Mouse (Mus musculus) left cerebral cortex, adult 2 months (tissue): ENCODE data around the gene Fgfr2. TPM values are rescaled to one million over a fixed set of nuclear protein-coding genes. Genes with fewer than 3 reads are reported as not detected.

ENCODE experiments used
- DNase-seq, 2 experiments: peaks; one replicate each; pipeline ENCODE4 v3.0.0; 2021 to 2022; ENCODE audit warnings: low spot score in 2 of 2, mixed read lengths in 1 of 2; ENCODE audit errors: extremely low spot score in 1 of 2
- H3K27ac ChIP-seq: fragments of 200-600 bp; 2 replicates; pipeline ENCODE4 v1.8.1; 2022
- H3K4me3 ChIP-seq: fragments of 200-600 bp; 2 replicates; pipeline ENCODE4 v1.8.1; 2022
- CTCF ChIP-seq: fragments of 200-600 bp; IDR thresholded peaks from 2 replicates; pipeline ENCODE4 v1.8.1; 2022; ENCODE audit warnings: antibody characterized with exemption, mild to moderate bottlenecking, moderate library complexity
- intact Hi-C: fragments of 180-260 bp; cut with DNase I; formaldehyde crosslinking; loops from one replicate; pipeline ENCODE4 v1.15.1; 2025
- total RNA-seq, 2 experiments: library from RNA; stranded (reverse); gene quantifications; 2 replicates each; pipeline ENCODE4 v1.2.3; 2021

Gene Fgfr2
- total RNA-seq, 2 experiments from 2014 or later, result 47.3 to 47.4 TPM

DNA sequence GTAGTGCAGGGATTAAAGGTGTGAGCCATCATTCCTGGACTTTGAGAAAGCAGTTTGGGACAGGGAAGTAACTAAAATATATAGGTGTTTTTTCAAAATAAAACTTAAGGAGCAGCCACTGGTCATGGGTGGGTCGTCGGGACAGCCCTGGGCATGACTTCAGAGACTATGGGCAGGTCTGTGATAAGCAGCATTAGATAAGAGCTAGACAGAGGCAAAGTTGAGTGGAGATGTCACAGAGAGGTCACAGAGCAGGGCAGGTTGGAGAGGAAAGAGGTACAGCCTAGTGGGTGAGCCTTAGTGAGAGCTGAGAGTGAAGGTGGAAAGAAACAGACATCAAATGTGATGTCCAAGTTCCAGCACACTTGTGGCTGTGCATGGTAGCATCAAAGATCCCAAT, 2086.1 kb downstream of the Fgfr2 start:
- H3K27ac ChIP-seq, result no peak overlapping the region
- intact Hi-C loops, result no loop called here
- no peak for DNase-seq
- no peak overlapping the region for H3K4me3 ChIP-seq
- no peak for TF ChIP-seq CTCF

DNA sequence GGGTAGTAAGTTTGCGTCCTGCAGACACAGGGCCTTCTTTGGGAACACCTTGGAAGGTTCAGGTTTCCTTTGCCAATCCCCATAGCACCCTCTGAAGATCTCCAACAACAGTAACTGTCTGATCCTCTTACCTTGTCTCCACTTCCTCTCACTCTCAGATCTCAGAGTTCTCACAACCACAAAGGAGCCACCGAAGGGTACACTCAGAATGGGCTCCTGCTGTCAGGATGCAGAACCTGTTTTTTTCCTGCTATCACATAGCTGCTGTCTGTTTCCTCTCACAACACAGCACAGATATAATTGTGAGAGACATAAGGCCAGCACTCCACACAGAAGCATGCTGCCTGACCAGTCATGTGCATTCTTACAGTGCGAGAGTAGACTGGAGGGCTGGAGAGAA, 2086.8 kb downstream of the Fgfr2 start:
- no peak for TF ChIP-seq CTCF
- intact Hi-C loops, result no loop called here
- no peak overlapping the region for H3K27ac ChIP-seq

GRCm38 (mm10) chr7:131031755-131032154, 2091.4 kb downstream of the Fgfr2 start, which contains the start of gene Dmbt1:
Gene Dmbt1, plus strand, starts transcription at chr7:131032053.
- no peak for TF ChIP-seq CTCF
- intact Hi-C loops, result no loop called here
- H3K27ac ChIP-seq, result no peak within 1 kb of the TSS
- DNase-seq, result no peak
- H3K4me3 ChIP-seq, result no peak within 1 kb of the TSS

More for the DNA sequence above, 2086.8 kb downstream of the Fgfr2 start:
- no peak for DNase-seq
- no peak overlapping the region for H3K4me3 ChIP-seq

GRCm38 (mm10) chr7:131027557-131027956, 2095.6 kb downstream of the Fgfr2 start:
- intact Hi-C loops, result no loop called here
- no peak for TF ChIP-seq CTCF
- Histone ChIP-seq H3K27ac (no peak overlapping the region), H3K4me3 (no peak overlapping the region)
- DNase-seq, result no peak

DNA sequence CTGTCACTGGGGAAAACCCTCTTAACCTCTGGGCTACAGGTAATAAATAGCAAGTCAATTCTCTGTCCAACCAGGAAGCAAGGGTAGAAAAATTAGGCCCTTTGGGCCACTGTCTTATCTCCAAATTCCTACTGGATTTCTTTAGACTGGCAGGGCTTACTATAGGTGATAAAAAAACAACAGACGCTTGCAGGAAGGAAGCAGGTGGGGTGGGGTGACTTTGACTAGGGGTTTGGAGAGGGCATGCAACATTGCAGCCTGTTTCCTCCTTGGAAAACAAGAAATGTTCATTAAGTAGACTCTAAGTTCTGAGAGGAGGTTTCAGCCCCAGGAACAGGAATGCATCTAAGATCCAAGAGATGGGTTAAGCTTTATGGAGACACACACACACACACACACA, 2098.3 kb downstream of the Fgfr2 start:
- no peak overlapping the region for H3K27ac ChIP-seq
- intact Hi-C loops, result no loop called here

GRCm38 (mm10) chr7:131019181-131019580, 2104.0 kb downstream of the Fgfr2 start:
- Histone ChIP-seq H3K4me3 (no peak overlapping the region), H3K27ac (no peak overlapping the region)
- DNase-seq, result no peak
- no peak for TF ChIP-seq CTCF
- intact Hi-C loops, result no loop called here

More for the DNA sequence above, 2098.3 kb downstream of the Fgfr2 start:
- TF ChIP-seq CTCF, result no peak
- H3K4me3 ChIP-seq, result no peak overlapping the region
- no peak for DNase-seq

- no peak for TF ChIP-seq CTCF
- Histone ChIP-seq H3K27ac (no peak overlapping the region), H3K4me3 (no peak overlapping the region)
- intact Hi-C loops, result no loop called here
- DNase-seq, result no peak
These were observed 2111.2 kb downstream of the Fgfr2 start for GRCm38 (mm10) chr7:131011901-131012300.

GRCm38 (mm10) chr7:131009178-131009577, 2114.0 kb downstream of the Fgfr2 start:
- no peak for TF ChIP-seq CTCF
- intact Hi-C loops, result no loop called here

GRCm38 (mm10) chr7:131007221-131007620, 2115.9 kb downstream of the Fgfr2 start:
- no peak for DNase-seq
- H3K27ac ChIP-seq, result no peak overlapping the region
- intact Hi-C loops, result no loop called here
- no peak overlapping the region for H3K4me3 ChIP-seq
- TF ChIP-seq CTCF, result no peak

More at GRCm38 (mm10) chr7:131009178-131009577, 2114.0 kb downstream of the Fgfr2 start:
- H3K27ac ChIP-seq, result no peak overlapping the region
- no peak for DNase-seq
- H3K4me3 ChIP-seq, result no peak overlapping the region

- TF ChIP-seq CTCF, result no peak
- intact Hi-C loops, result no loop called here
- DNase-seq, result no peak
- Histone ChIP-seq H3K27ac (no peak overlapping the region), H3K4me3 (no peak overlapping the region)
These were observed 2119.1 kb downstream of the Fgfr2 start for GRCm38 (mm10) chr7:131004071-131004470.

GRCm38 (mm10) chr7:131001976-131002726, 2121.0 kb downstream of the Fgfr2 start:
- no peak for DNase-seq
- TF ChIP-seq CTCF, result no peak
- no peak overlapping the region for H3K27ac ChIP-seq
- no peak overlapping the region for H3K4me3 ChIP-seq
- intact Hi-C loops, result no loop called here

DNA sequence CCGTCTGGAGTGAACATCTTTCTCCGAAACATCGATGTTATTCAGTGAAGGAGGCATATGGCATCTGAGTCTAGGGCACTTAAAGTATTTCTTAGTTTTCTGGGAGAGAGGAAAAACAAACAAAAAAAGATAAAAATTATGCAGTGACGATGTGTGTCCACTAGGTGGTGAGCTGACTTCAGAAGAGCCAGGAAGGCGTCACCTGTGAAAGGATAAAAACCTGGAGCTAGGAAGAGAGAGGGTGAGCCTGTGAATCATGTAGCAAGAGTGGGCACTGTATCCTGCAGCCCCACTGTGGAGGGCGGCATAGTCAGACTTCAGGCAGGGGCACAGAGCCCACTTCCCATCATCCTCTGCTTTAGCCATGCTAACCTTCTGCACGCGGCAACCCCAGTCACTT, 2129.2 kb downstream of the Fgfr2 start:
- intact Hi-C loops, result loop anchor here (5.0 kb wide), 1 partner anchor 48 kb away; no protein-coding TSS in a partner anchor
- no peak for DNase-seq
- peak; percentile 87 for TF ChIP-seq CTCF
- Histone ChIP-seq H3K4me3 (no peak overlapping the region), H3K27ac (no peak overlapping the region)
